Mouse (Mus musculus) spleen, adult 12 weeks (tissue): Measurements from ENCODE around the gene Zfand2b.

Experiments used
- DNase-seq: peaks from one replicate; pipeline ENCODE4 v3.0.0; 2022; ENCODE audit warnings: low spot score

Zfand2b gene

DNA sequence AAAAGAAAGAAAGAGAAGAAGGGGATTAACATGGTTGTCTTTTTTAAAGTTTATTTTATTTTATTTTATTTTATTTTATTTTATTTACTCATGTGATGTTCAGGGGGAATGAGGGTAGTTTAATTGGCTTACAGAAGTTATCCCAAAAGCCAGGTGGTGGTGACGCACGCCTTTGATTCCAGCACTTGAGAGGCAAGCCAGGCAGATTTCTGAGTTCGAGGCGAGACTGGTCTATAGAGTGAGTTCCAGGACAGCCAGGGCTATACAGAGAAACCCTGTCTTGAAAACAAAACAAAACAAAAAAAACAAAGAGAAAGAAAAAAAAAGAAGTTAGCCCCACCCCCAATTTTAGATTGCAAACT, 8.2 kb upstream of the Zfand2b start:
- no peak for DNase-seq

GRCm38 (mm10) chr1:75168093-75168471, 364 bp upstream of the Zfand2b start:
- no peak for DNase-seq

GRCm38 (mm10) chr1:75179334-75180104, 11.1 kb downstream of the Zfand2b start:
- DNase-seq: peak; percentile 65

DNA sequence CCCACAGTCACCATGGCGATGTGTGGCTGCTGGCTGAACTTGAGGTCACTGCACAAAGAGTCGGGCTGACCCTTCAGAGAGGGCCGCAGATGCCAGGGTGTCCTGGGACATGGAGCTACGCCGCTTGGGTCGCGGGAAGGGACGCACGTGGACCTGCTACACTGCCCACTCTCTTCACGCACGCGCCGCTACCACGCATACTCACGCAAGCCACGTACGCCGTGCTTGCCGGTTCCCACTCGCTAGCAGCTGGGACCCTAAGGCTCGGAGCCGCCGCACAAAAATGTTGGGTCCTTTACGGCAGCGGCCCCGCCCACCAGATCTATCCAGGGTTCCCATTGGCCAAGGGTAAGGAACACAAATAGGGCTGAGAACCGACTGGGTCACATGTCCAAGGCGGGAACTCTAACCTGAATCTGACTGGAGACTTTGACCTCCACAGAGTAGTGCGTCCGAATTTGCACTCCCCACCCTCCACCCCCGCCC, 11.7 kb downstream of the Zfand2b start, which contains the start of gene Abcb6:
Abcb6 (minus strand) TSS at position 288 of the 486 bp plus-strand sequence.
- DNase-seq: peak; percentile 82

DNA sequence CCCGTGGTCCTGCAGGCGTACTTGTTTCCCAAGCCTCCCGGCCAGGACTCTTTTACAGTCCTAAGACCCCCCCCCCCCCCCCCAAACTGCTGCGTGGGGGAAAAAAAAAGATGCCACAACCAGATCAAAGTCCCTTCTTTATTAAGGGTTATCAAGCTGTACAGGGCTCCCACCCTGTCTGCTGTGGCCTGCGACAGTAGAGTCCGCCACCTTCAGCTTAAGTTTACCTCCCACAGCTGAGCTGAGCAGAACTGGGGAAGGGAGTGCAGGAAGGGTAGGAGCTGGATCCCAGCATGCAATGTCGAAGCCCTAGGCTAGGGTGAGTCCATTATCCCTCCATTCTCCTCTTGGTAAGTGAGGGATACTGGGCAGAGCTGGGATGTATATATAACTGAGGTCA, 12.3 kb downstream of the Zfand2b start:
- DNase-seq: no peak

- no peak for DNase-seq
Measured at GRCm38 (mm10) chr1:75181377-75181870, 13.0 kb downstream of the Zfand2b start.

- no peak for DNase-seq
Measured at GRCm38 (mm10) chr1:75182160-75182559, 13.7 kb downstream of the Zfand2b start.

- DNase-seq: no peak
Measured at GRCm38 (mm10) chr1:75185495-75185894, 17.0 kb downstream of the Zfand2b start.

DNA sequence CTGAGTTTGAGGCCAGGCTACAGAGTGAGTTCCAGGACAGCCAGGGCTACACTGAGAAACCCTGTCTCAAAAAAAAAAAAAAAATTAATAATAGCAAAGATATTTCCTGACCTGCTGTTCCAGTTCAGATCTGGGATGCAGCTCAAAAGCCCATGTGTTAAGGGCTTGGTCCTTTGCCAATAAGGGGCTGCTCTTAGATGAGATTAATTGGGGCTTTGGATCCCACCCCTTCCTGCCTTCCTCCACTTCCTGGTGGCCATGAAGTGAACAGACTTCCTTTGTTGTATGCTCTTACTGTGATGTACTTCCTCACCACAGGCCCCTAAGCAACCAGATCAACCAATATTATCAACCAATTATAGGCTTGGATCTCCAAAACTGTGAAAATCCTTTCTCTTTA, 18.7 kb downstream of the Zfand2b start:
- no peak for DNase-seq

DNA sequence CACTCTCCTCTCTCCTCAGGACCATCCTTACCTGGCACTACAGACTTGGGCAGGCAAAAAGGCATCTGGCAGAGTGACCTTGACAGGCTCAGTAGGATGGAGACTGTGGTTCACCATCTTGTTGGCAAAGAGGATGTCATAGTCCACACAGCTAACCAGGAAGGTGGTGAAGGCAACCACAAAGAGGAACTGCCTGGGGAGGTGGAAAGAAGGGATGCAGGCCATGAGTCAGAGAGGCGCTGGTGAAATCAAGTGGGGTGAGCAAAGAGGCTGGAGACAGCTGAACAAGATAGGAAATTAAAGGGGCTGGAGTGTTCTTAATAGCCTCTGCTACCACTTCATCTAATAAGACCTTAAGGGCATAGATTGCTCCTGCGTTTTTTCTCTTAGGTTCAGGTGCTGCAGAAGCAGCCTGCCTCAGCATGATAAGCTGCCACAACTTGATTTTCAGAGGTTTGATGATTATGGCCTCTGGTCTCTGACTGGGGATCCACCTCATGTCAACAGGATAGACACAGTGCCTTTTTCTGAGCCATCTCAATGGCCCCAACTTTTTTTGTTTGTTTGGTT, 19.6 kb downstream of the Zfand2b start:
- DNase-seq: no peak

- no peak for DNase-seq
Measured at GRCm38 (mm10) chr1:75190577-75190976, 22.1 kb downstream of the Zfand2b start.

GRCm38 (mm10) chr1:75191258-75191621, 22.8 kb downstream of the Zfand2b start:
- DNase-seq: no peak

DNA sequence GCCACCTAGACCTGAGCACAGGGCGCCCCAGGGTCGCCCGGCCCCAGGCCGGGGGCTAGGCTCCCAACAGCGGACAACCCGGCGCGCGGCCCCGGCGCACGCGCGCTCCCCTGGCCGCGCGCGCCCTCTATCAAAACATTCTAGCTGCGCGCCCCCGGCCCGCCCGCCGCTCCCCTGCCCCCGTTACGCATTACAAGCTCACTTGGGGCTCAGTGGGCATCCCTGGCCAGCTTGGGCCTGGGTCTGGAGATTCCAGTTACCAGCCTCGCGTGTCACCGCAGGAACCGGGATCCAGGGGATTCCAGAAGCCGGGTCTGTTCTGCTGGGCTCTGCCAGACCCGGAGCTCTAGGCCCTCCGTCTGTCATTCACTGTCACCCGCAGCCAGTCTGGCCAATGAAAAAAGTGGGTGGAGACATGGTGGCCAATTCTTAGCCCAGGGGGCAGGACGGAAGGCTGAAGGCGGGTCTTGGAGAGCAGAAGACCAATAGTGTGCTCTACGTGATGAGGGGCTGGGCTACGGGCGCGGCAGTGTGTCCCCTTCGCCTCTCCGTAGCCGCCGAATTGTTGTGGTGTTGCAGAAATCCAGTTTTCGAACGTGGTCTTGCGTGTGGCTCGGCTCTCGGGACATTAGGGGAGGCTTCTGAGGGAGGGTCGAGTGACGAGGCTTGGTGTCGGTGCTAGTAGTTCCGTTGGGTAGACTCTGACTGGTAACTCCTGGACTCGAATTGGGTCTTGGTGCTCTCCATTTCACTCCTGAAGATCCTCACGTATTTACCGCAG, 23.4 kb downstream of the Zfand2b start, which contains the start of the genes Ankzf1 and Atg9a:
Ankzf1 (plus strand) TSS at position 530 of the 781 bp plus-strand sequence.
Atg9a (minus strand) TSS at position 575 of the 781 bp plus-strand sequence.
- peak; percentile 93 for DNase-seq

DNA sequence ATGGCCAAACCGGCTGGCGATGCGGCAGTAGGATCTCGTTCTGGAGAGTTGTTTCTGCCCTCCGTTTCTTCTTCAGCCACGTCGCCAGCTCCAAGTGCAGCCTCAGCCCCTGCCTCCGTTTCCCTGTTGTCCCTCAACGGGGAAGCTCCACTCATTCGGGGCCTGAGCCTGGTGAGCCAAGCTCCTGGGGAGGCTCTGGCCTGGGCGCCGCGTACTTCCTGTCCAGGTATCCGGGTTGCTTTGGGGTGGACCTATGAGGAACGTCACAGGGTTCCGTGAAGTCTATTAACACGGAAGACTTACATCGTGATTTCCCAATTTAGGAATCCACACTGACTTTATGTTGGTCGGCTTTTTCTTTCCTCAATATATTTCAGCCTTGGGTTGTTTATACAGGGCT, 24.0 kb downstream of the Zfand2b start:
- DNase-seq: peak; percentile 34

DNA sequence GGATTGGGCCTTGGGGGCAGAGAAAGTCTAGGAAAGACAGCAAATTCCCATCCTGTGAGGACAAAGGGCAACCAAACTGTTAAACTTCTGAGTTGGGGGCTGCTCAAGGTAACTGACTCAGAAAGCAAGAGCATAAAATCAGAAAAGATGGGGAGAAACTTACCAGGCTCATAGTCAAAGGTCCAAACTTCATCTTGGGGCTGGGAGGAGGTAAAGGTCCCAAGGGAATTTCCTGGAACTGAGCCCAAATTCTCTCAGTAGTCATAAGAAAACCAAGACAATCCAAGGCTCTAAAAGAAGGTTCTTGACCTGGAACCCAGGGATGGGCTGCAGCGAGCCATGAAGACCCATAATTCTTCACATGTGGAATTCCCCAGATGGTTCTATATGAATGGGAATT, 32.8 kb downstream of the Zfand2b start:
- no peak for DNase-seq

GRCm38 (mm10) chr1:75208967-75209678, 40.7 kb downstream of the Zfand2b start:
- no peak for DNase-seq

GRCm38 (mm10) chr1:75210136-75211087, 42.0 kb downstream of the Zfand2b start, which contains the start of the genes Glb1l and Stk16:
Glb1l (minus strand) TSS chr1:75210813.
Stk16 (plus strand) TSS chr1:75210838.
- peak; percentile 94 for DNase-seq

- no peak for DNase-seq
Measured at GRCm38 (mm10) chr1:75211141-75211708, 42.8 kb downstream of the Zfand2b start.

GRCm38 (mm10) chr1:75212542-75212941, 44.1 kb downstream of the Zfand2b start:
- DNase-seq: no peak

DNA sequence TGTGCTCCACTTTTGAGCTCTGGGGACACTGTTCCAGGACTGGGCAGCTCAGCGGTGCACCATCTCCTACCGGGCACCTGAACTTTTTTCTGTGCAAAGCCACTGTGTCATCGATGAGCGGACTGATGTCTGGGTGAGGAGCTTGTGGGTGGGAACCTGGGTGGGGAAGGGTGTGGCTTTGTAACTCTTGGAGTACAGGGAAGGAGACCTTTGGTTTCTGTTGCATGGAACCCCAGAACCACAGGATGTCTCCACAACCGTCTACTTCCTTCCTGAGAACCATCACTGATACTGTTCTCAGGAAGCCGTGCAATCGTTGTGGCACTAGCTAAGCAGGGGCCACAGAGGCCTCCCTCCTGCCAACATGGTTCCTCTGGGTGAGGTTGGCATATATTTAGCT, 44.6 kb downstream of the Zfand2b start:
- no peak for DNase-seq
